Mouse (Mus musculus) liver, embryonic 12.5 days (tissue): ENCODE measurements at regions not wholly inside any gene's neighbourhood (a gene's known extent, or its start where the extent isn't known, plus 50 kb on each side); places are given as distances from the start of the nearest gene placed in this dataset.

ENCODE experiments used
- ATAC-seq: fragments of 200-750 bp; cut with Nextera tagmentation; 2 replicates; pipeline ENCODE4 v1.8.0; 2017; ENCODE audit warnings: moderate number of reproducible peaks, mild to moderate bottlenecking, moderate library complexity
- H3K27ac ChIP-seq: fragments of 300-500 bp; sonication (generic); 2 replicates; pipeline ENCODE4 v1.5.1; 2016; ENCODE audit warnings: mild to moderate bottlenecking
- H3K27me3 ChIP-seq: fragments of 300-500 bp; sonication (generic); replicated peaks from 2 replicates; pipeline ENCODE4 v1.6.1; 2016; ENCODE audit warnings: mild to moderate bottlenecking, moderate library complexity
- H3K36me3 ChIP-seq: fragments of 300-500 bp; sonication (generic); 2 replicates; pipeline ENCODE4 v1.6.1; 2016; ENCODE audit warnings: mild to moderate bottlenecking, moderate library complexity
- H3K4me1 ChIP-seq: fragments of 300-500 bp; sonication (generic); 2 replicates; pipeline ENCODE4 v1.6.1; 2016
- H3K4me2 ChIP-seq: fragments of 300-500 bp; sonication (generic); 2 replicates; pipeline ENCODE4 v1.6.1; 2016; ENCODE audit warnings: mild to moderate bottlenecking, moderate library complexity
- H3K4me3 ChIP-seq: fragments of 300-500 bp; sonication (generic); 2 replicates; pipeline ENCODE4 v1.5.1; 2016; ENCODE audit warnings: mild to moderate bottlenecking, moderate library complexity
- H3K9ac ChIP-seq: fragments of 300-500 bp; sonication (generic); 2 replicates; pipeline ENCODE4 v1.6.1; 2016; ENCODE audit warnings: mild to moderate bottlenecking, moderate library complexity
- H3K9me3 ChIP-seq: fragments of 300-500 bp; sonication (generic); replicated peaks from 2 replicates; pipeline ENCODE4 v1.6.1; 2016; ENCODE audit warnings: mild to moderate bottlenecking, moderate library complexity
- WGBS: fragments of 180-500 bp; shearing (Covaris S2); methylation state at CpG from one replicate; pipeline ENCODE4 v1.1.7; 2016; ENCODE audit not compliant: insufficient replicate concordance; 5-methylcytosine and 5-hydroxymethylcytosine counted together

DNA sequence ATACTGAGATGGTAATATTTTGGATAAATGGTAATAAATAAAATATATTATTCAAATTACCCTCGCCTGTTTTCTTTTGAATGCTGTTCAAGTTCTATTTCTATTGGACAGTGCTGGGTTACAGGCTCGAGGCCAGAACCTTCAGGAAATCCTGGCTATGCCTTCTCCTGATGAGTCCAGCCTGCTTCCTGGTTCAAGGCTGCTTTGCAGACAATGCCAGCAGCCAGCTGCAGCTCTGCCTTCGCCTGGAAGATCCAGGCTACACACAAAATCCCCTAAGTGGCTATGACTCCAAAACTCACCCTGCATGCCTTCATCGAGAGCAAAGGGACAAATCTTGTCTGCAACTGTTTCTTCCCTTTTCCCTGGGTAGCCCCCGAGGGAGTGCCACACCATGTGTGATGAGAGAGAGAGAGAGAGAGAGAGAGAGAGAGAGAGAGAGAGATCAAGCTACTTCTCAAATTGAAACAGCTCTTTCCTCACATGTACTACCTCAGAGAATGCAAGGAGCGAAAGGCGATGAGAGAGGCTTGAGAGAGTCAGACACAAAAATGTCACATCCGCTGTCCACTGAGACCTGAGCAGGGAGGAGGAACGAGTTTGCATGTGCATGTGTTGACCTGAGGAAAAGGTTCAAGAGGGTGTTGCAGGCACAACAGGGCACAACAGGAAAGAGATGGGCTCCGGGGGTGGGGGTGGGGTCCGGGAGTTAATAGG lies 319.7 kb downstream of the Bcor start:
- Histone ChIP-seq H3K4me1 (0 out of 2 replicates have a peak, but pooled peaks cover 4% of the 10 kb centered on the region), H3K4me2 (no peak overlapping the region), H3K27ac (no peak overlapping the region), H3K9ac (no peak overlapping the region), H3K9me3 (no peaks in the 10 kb centered on the region), H3K27me3 (peaks cover 5% of the 10 kb centered on the region; the same call in 1 of the 2 replicates), H3K4me3 (no peak overlapping the region), H3K36me3 (no peaks in the 10 kb centered on the region)
- no peak for ATAC-seq
- WGBS, result 50% methylated on average over 11 of the region's 11 CpGs

GRCm38 (mm10) chrX:11845566-11845965 lies 314.6 kb downstream of the Bcor start:
- Histone ChIP-seq H3K27me3 (no peaks in the 10 kb centered on the region), H3K9ac (no peak overlapping the region), H3K4me3 (no peak overlapping the region), H3K27ac (no peak overlapping the region), H3K4me2 (no peak overlapping the region), H3K4me1 (no peaks in the 10 kb centered on the region), H3K36me3 (no peaks in the 10 kb centered on the region), H3K9me3 (no peaks in the 10 kb centered on the region)
- 40% methylated on average over 2 of the region's 2 CpGs for WGBS
- ATAC-seq, result no peak

- Histone ChIP-seq H3K27me3 (peaks cover 30% of the 10 kb centered on the region), H3K4me1 (no peaks in the 10 kb centered on the region), H3K36me3 (no peaks in the 10 kb centered on the region), H3K4me3 (no peak overlapping the region), H3K27ac (no peak overlapping the region), H3K9me3 (no peaks in the 10 kb centered on the region), H3K9ac (no peak overlapping the region), H3K4me2 (no peak overlapping the region)
- no peak for ATAC-seq
- WGBS, result 78% methylated on average over 4 of the region's 4 CpGs
Observed at GRCm38 (mm10) chrX:11855910-11856309, 304.2 kb downstream of the Bcor start.

GRCm38 (mm10) chrX:11859396-11859795 lies 300.8 kb downstream of the Bcor start:
- WGBS, result 45% methylated on average over 9 of the region's 9 CpGs
- Histone ChIP-seq H3K4me2 (no peak overlapping the region), H3K27me3 (peaks cover 54% of the 10 kb centered on the region), H3K4me1 (no peaks in the 10 kb centered on the region), H3K4me3 (no peak overlapping the region), H3K9ac (no peak overlapping the region), H3K27ac (no peak overlapping the region), H3K9me3 (no peaks in the 10 kb centered on the region), H3K36me3 (no peaks in the 10 kb centered on the region)
- ATAC-seq, result no peak

- no peak overlapping the region for H3K27ac ChIP-seq
- peaks cover 58% of the 10 kb centered on the region for H3K27me3 ChIP-seq
- H3K36me3 ChIP-seq, result no peaks in the 10 kb centered on the region
- no peak overlapping the region for H3K4me3 ChIP-seq
- ATAC-seq, result no peak
- no peak overlapping the region for H3K9ac ChIP-seq
- no peaks in the 10 kb centered on the region for H3K9me3 ChIP-seq
- no peaks in the 10 kb centered on the region for H3K4me1 ChIP-seq
- WGBS, result 61% methylated on average over 11 of the region's 11 CpGs
- no peak overlapping the region for H3K4me2 ChIP-seq
Observed at GRCm38 (mm10) chrX:11861119-11861708, 298.9 kb downstream of the Bcor start.

DNA sequence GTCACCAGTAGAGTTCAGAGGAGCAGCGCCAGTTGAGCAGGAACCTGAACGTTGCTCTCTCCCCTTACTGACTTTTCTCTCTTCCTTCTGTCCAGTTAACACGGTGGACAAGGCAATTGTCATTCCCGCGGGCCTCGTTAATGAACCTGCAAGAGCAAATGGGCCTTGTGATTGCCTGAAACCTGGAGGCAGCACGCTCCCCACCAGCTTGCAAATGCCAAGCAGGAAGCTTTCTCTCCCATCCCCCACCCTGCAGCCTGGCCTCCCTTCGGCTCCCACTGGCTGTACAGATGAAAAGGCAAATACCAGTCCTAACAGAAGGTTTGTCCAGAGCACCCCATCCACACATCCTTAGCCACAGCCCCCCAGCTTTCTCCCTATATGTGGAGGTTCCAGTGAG lies 298.3 kb downstream of the Bcor start:
- Histone ChIP-seq H3K4me3 (no peak overlapping the region), H3K27me3 (peaks cover 52% of the 10 kb centered on the region), H3K4me2 (no peak overlapping the region), H3K9ac (no peak overlapping the region), H3K9me3 (no peaks in the 10 kb centered on the region), H3K36me3 (no peaks in the 10 kb centered on the region), H3K27ac (no peak overlapping the region), H3K4me1 (no peaks in the 10 kb centered on the region)
- WGBS, result 22% methylated on average over 8 of the region's 8 CpGs
- ATAC-seq, result no peak

- Histone ChIP-seq H3K27ac (no peak overlapping the region), H3K27me3 (peaks cover 42% of the 10 kb centered on the region), H3K4me2 (no peak overlapping the region), H3K4me3 (no peak overlapping the region), H3K4me1 (no peaks in the 10 kb centered on the region), H3K9me3 (no peaks in the 10 kb centered on the region), H3K9ac (no peak overlapping the region), H3K36me3 (no peaks in the 10 kb centered on the region)
- WGBS, result 56% methylated on average over 3 of the region's 3 CpGs
- ATAC-seq, result no peak
Observed at GRCm38 (mm10) chrX:11863106-11863505, 297.0 kb downstream of the Bcor start.

- Histone ChIP-seq H3K4me2 (no peak overlapping the region), H3K36me3 (no peaks in the 10 kb centered on the region), H3K4me3 (no peak overlapping the region), H3K9me3 (no peaks in the 10 kb centered on the region), H3K4me1 (no peaks in the 10 kb centered on the region), H3K27ac (no peak overlapping the region), H3K27me3 (peaks cover 5% of the 10 kb centered on the region; the same call in 1 of the 2 replicates), H3K9ac (no peak overlapping the region)
- 65% methylated on average over 6 of the region's 6 CpGs for WGBS
- no peak for ATAC-seq
Observed at GRCm38 (mm10) chrX:11873913-11874312, 286.2 kb downstream of the Bcor start.

DNA sequence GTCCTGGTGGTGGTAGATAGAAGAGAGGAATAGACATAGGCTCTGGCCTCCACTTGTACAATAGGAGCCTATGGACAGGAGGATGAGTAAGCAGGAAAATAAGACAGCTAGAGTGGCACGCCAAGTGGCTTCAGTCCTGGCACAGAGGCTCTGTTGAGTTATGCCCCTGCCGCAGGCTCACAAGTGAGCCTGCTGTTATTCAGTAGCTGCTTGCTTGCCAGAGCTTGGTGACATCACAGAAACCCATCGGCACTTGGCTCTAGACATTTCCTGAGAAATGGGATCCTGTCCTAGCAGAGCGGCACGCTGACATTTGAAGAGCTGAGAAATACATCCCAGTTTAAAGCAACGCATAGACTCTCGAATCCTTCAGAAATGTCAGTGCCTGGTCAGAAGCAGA lies 283.5 kb downstream of the Bcor start:
- WGBS, result 70% methylated on average over 7 of the region's 7 CpGs
- H3K27ac ChIP-seq, result no peak overlapping the region

GRCm38 (mm10) chrX:11878028-11878427 lies 282.1 kb downstream of the Bcor start:
- Histone ChIP-seq H3K4me3 (no peak overlapping the region), H3K9ac (no peak overlapping the region), H3K9me3 (no peaks in the 10 kb centered on the region), H3K4me2 (no peak overlapping the region), H3K36me3 (no peaks in the 10 kb centered on the region), H3K27ac (no peak overlapping the region), H3K27me3 (peaks cover 12% of the 10 kb centered on the region; the same call in 1 of the 2 replicates), H3K4me1 (no peaks in the 10 kb centered on the region)
- WGBS, result 58% methylated on average over 8 of the region's 8 CpGs
- no peak for ATAC-seq

More for the DNA sequence above, 283.5 kb downstream of the Bcor start:
- H3K4me3 ChIP-seq, result no peak overlapping the region
- H3K9ac ChIP-seq, result no peak overlapping the region
- H3K27me3 ChIP-seq, result peaks cover 5% of the 10 kb centered on the region; the same call in 1 of the 2 replicates
- no peak overlapping the region for H3K4me2 ChIP-seq
- H3K9me3 ChIP-seq, result no peaks in the 10 kb centered on the region
- H3K36me3 ChIP-seq, result no peaks in the 10 kb centered on the region
- no peak for ATAC-seq
- H3K4me1 ChIP-seq, result no peaks in the 10 kb centered on the region

GRCm38 (mm10) chrX:11880972-11881371 lies 279.2 kb downstream of the Bcor start:
- Histone ChIP-seq H3K9ac (no peak overlapping the region), H3K4me1 (no peaks in the 10 kb centered on the region), H3K27me3 (peaks cover 7% of the 10 kb centered on the region; the same call in 1 of the 2 replicates), H3K27ac (no peak overlapping the region), H3K4me3 (no peak overlapping the region), H3K9me3 (no peaks in the 10 kb centered on the region), H3K36me3 (no peaks in the 10 kb centered on the region), H3K4me2 (no peak overlapping the region)
- ATAC-seq, result no peak
- 63% methylated on average over 1 of the region's 1 CpGs for WGBS

GRCm38 (mm10) chrX:11883738-11884716 lies 276.1 kb downstream of the Bcor start:
- Histone ChIP-seq H3K9ac (no peak overlapping the region), H3K4me1 (no peaks in the 10 kb centered on the region), H3K9me3 (no peaks in the 10 kb centered on the region), H3K4me3 (no peak overlapping the region), H3K27me3 (0 out of 2 replicates have a peak, but pooled peaks cover 7% of the 10 kb centered on the region), H3K27ac (no peak overlapping the region), H3K36me3 (no peaks in the 10 kb centered on the region), H3K4me2 (no peak overlapping the region)
- ATAC-seq, result no peak
- 65% methylated on average over 10 of the region's 10 CpGs for WGBS
